Mouse (Mus musculus) urinary bladder, adult 2 months (tissue): ENCODE results near the gene Cacna2d4. TPM values are rescaled to one million over a fixed set of nuclear protein-coding genes. Genes with fewer than 3 reads are reported as not detected.

Experiments used
- DNase-seq: peaks from one replicate; pipeline ENCODE4 v3.0.0; 2022; ENCODE audit warnings: low spot score
- polyA plus RNA-seq: library from polyadenylated mRNA; depleted of rRNA; stranded (reverse); fragments of >200 nt; gene quantifications from 2 replicates; pipeline ENCODE4 v1.2.3, GENCODE M21; 2012

The Cacna2d4 gene
- polyA plus RNA-seq, 1 experiment = 0.06 TPM

GRCm38 (mm10) chr6:119312381-119312780 lies 76.1 kb downstream of the Cacna2d4 start:
- DNase-seq = no peak

GRCm38 (mm10) chr6:119313096-119313495 lies 76.8 kb downstream of the Cacna2d4 start:
- no peak for DNase-seq

- DNase-seq = no peak
These were observed 77.5 kb downstream of the Cacna2d4 start for GRCm38 (mm10) chr6:119313588-119314375.

- no peak for DNase-seq
These were observed 78.6 kb downstream of the Cacna2d4 start for GRCm38 (mm10) chr6:119314751-119315476.

GRCm38 (mm10) chr6:119318732-119319131 lies 82.4 kb downstream of the Cacna2d4 start:
- no peak for DNase-seq

- DNase-seq = no peak
These were observed 83.0 kb downstream of the Cacna2d4 start for GRCm38 (mm10) chr6:119319358-119319757.

GRCm38 (mm10) chr6:119320481-119320880 lies 84.2 kb downstream of the Cacna2d4 start:
- no peak for DNase-seq

- no peak for DNase-seq
These were observed 85.4 kb downstream of the Cacna2d4 start for GRCm38 (mm10) chr6:119321752-119322151.

- no peak for DNase-seq
These were observed 88.5 kb downstream of the Cacna2d4 start for GRCm38 (mm10) chr6:119324776-119325175.

- DNase-seq = no peak
These were observed 89.7 kb downstream of the Cacna2d4 start for GRCm38 (mm10) chr6:119325978-119326377.

- no peak for DNase-seq
These were observed 90.2 kb downstream of the Cacna2d4 start for GRCm38 (mm10) chr6:119326541-119326940.

GRCm38 (mm10) chr6:119328521-119329115 lies 92.3 kb downstream of the Cacna2d4 start:
- no peak for DNase-seq

GRCm38 (mm10) chr6:119329215-119329714 lies 92.9 kb downstream of the Cacna2d4 start:
- DNase-seq = no peak

GRCm38 (mm10) chr6:119329936-119330335 lies 93.6 kb downstream of the Cacna2d4 start:
- no peak for DNase-seq

GRCm38 (mm10) chr6:119330506-119330905 lies 94.2 kb downstream of the Cacna2d4 start, which contains the start of gene Lrtm2:
Gene Lrtm2 (minus strand): TSS chr6:119330766.
- DNase-seq = no peak

GRCm38 (mm10) chr6:119332111-119332510 lies 95.8 kb downstream of the Cacna2d4 start:
- DNase-seq = no peak

GRCm38 (mm10) chr6:119333202-119333601 lies 96.9 kb downstream of the Cacna2d4 start:
- no peak for DNase-seq

- DNase-seq = no peak
These were observed 97.5 kb downstream of the Cacna2d4 start for GRCm38 (mm10) chr6:119333831-119334230.

GRCm38 (mm10) chr6:119336124-119336523 lies 99.8 kb downstream of the Cacna2d4 start:
- no peak for DNase-seq

- no peak for DNase-seq
These were observed 101.0 kb downstream of the Cacna2d4 start for GRCm38 (mm10) chr6:119337287-119337686.

GRCm38 (mm10) chr6:119338121-119338912 lies 102.0 kb downstream of the Cacna2d4 start:
- DNase-seq = no peak
